Mouse (Mus musculus): ENCODE measurements around the gene Fkbp9.

GRCm38 (mm10) chr6:56797311-56798151, 34.3 kb upstream of the Fkbp9 start, which contains the start of gene Kbtbd2:
- TF ChIP-seq MAFK (IDR thresholded peaks at IDR 0.05; ENCODE audit: insufficient read depth, low read depth, low read length) (no peak), ZC3H11A (IDR thresholded peaks at IDR 0.05; ENCODE audit: borderline replicate concordance, low read depth, low read length) (no peak), ZNF384 (IDR thresholded peaks at IDR 0.05; ENCODE audit: low read depth, low read length) (no peak), CHD2 (IDR thresholded peaks at IDR 0.05; ENCODE audit: low read depth, low read length) (no peak), HCFC1 (IDR thresholded peaks at IDR 0.05; ENCODE audit: borderline replicate concordance, insufficient read depth, low read length) (0 out of 2 replicates have a peak, but pooled peaks have one; percentile 33)

All from ES-E14 (cell line).